Mouse (Mus musculus) bone marrow macrophage, adult 2 months (primary cell): ENCODE results near the gene Ppp1r14c.

Source experiments
- CTCF ChIP-seq: IDR thresholded peaks from 2 replicates; pipeline ENCODE4 v1.5.1; 2012; ENCODE audit warnings: low read depth, mild to moderate bottlenecking, low read length, moderate library complexity
- POLR2A ChIP-seq: IDR thresholded peaks from 2 replicates; pipeline ENCODE4 v1.6.1; 2012; ENCODE audit warnings: mild to moderate bottlenecking, low read depth, low read length, borderline replicate concordance

- no peak for TF ChIP-seq CTCF
- TF ChIP-seq POLR2A = no peak
Measured at GRCm38 (mm10) chr10:3458686-3459085, 92.8 kb downstream of the Ppp1r14c start.
